Mouse (Mus musculus): ENCODE data around the gene Prss23.
A peak's percentile ranks its signal among the peaks of the same experiment; 100 is the strongest.

Prss23 gene

GRCm38 (mm10) chr7:89499516-89500307, 27.3 kb downstream of the Prss23 start:
- peak; percentile 71 to 79 for DNase-seq

GRCm38 (mm10) chr7:89483769-89484568, 43.0 kb downstream of the Prss23 start:
- no peak for DNase-seq

- peak; percentile 28 to 37 for DNase-seq
Measured at GRCm38 (mm10) chr7:89481723-89482122, 45.3 kb downstream of the Prss23 start.

- DNase-seq = peak in 1 of 2 experiments; percentile 37
Measured at GRCm38 (mm10) chr7:89478490-89478889, 48.5 kb downstream of the Prss23 start.

- peak in 1 of 2 experiments; percentile 36 for DNase-seq
Measured at GRCm38 (mm10) chr7:89477294-89477999, 49.5 kb downstream of the Prss23 start.

GRCm38 (mm10) chr7:89473442-89473841, 53.5 kb downstream of the Prss23 start:
- peak; percentile 46 to 65 for DNase-seq

GRCm38 (mm10) chr7:89463775-89464592, 63.0 kb downstream of the Prss23 start:
- DNase-seq = no peak

- no peak for DNase-seq
Measured at GRCm38 (mm10) chr7:89463246-89463645, 63.7 kb downstream of the Prss23 start.

- DNase-seq = no peak
Measured at GRCm38 (mm10) chr7:89462646-89463207, 64.3 kb downstream of the Prss23 start.

GRCm38 (mm10) chr7:89461351-89461750, 65.6 kb downstream of the Prss23 start:
- DNase-seq = no peak

- no peak for DNase-seq
Measured at GRCm38 (mm10) chr7:89460911-89461310, 66.1 kb downstream of the Prss23 start.

GRCm38 (mm10) chr7:89459691-89460090, 67.3 kb downstream of the Prss23 start:
- no peak for DNase-seq

Measured in kidney, postnatal 4 days (tissue).